Mouse (Mus musculus): ENCODE measurements around the gene Miox. TPM values are rescaled to one million over a fixed set of nuclear protein-coding genes. Genes with fewer than 3 reads are reported as not detected.

The Miox gene
- polyA plus RNA-seq, 1 experiment from 2014 or later, result 28.6 TPM

GRCm38 (mm10) chr15:89295580-89296165 is 38.5 kb upstream of the Miox start:
- WGBS, result 82% methylated on average over 8 of the region's 8 CpGs
- Histone ChIP-seq H3K9me3 (ENCODE audit: low read length) (no peaks in the 10 kb centered on the region), H3K27me3 (ENCODE audit: insufficient read depth, low read length) (no peaks in the 10 kb centered on the region), H3K4me2 (replicated peaks; ENCODE audit: low read depth, low read length) (no peak overlapping the region), H3K27ac (ENCODE audit: low read length) (no peak overlapping the region), H3K4me3 (ENCODE audit: low read length) (no peak overlapping the region), H3K4me1 (ENCODE audit: insufficient read depth, low read length) (no peaks in the 10 kb centered on the region), H3K36me3 (ENCODE audit: insufficient read depth, low read length) (peaks cover 77% of the 10 kb centered on the region), H3K9ac (replicated peaks; ENCODE audit: low read length) (no peak overlapping the region)
- ATAC-seq (ENCODE audit: low FRiP score, low TSS enrichment), result no peak

GRCm38 (mm10) chr15:89296465-89296864 is 37.7 kb upstream of the Miox start:
- H3K9me3 ChIP-seq (ENCODE audit: low read length), result no peaks in the 10 kb centered on the region
- no peaks in the 10 kb centered on the region for H3K27me3 ChIP-seq (ENCODE audit: insufficient read depth, low read length)
- no peak overlapping the region for H3K4me2 ChIP-seq (replicated peaks; ENCODE audit: low read depth, low read length)
- H3K9ac ChIP-seq (replicated peaks; ENCODE audit: low read length), result no peak overlapping the region
- H3K4me1 ChIP-seq (ENCODE audit: insufficient read depth, low read length), result no peaks in the 10 kb centered on the region
- H3K36me3 ChIP-seq (ENCODE audit: insufficient read depth, low read length), result peaks cover 78% of the 10 kb centered on the region
- WGBS, result 56% methylated on average over 1 of the region's 1 CpGs
- H3K27ac ChIP-seq (ENCODE audit: low read length), result no peak overlapping the region
- no peak for ATAC-seq (ENCODE audit: low FRiP score, low TSS enrichment)
- no peak overlapping the region for H3K4me3 ChIP-seq (ENCODE audit: low read length)

- Histone ChIP-seq H3K27ac (ENCODE audit: low read length) (no peak overlapping the region), H3K36me3 (ENCODE audit: insufficient read depth, low read length) (peaks cover 80% of the 10 kb centered on the region), H3K9me3 (ENCODE audit: low read length) (no peaks in the 10 kb centered on the region), H3K4me3 (ENCODE audit: low read length) (no peak overlapping the region), H3K4me2 (replicated peaks; ENCODE audit: low read depth, low read length) (no peak overlapping the region), H3K27me3 (ENCODE audit: insufficient read depth, low read length) (no peaks in the 10 kb centered on the region), H3K4me1 (ENCODE audit: insufficient read depth, low read length) (no peaks in the 10 kb centered on the region), H3K9ac (replicated peaks; ENCODE audit: low read length) (no peak overlapping the region)
- 92% methylated on average over 2 of the region's 2 CpGs for WGBS
- ATAC-seq (ENCODE audit: low FRiP score, low TSS enrichment), result no peak
These were observed 36.5 kb upstream of the Miox start for GRCm38 (mm10) chr15:89297695-89298094.

DNA sequence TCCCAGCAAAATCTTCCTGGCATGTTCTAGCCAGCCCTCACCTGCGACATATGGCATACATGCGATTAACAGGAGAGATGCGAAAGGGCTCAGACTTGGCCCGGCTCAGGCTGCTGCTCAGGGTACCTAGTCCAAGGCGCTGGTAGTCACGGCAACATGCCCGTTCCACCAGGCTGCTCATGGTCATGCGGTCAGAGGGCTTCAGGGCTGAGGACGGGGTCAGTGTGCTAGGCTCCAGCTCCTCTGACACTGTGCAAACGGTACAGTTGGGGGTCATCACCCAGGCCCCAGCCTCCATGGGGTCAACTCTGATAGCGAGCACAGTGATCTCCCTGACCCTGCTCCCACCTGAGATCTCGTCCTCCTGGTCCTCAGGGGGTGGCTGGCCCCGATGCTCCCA is 34.0 kb upstream of the Miox start:
- Histone ChIP-seq H3K27ac (ENCODE audit: low read length) (no peak overlapping the region), H3K4me2 (replicated peaks; ENCODE audit: low read depth, low read length) (no peak overlapping the region), H3K27me3 (ENCODE audit: insufficient read depth, low read length) (no peaks in the 10 kb centered on the region), H3K36me3 (ENCODE audit: insufficient read depth, low read length) (peaks cover 77% of the 10 kb centered on the region), H3K9me3 (ENCODE audit: low read length) (no peaks in the 10 kb centered on the region), H3K4me1 (ENCODE audit: insufficient read depth, low read length) (no peaks in the 10 kb centered on the region), H3K4me3 (ENCODE audit: low read length) (no peak overlapping the region), H3K9ac (replicated peaks; ENCODE audit: low read length) (no peak overlapping the region)
- 86% methylated on average over 13 of the region's 13 CpGs for WGBS
- no peak; the same call in 1 of the 2 replicates for ATAC-seq (ENCODE audit: low FRiP score, low TSS enrichment)

DNA sequence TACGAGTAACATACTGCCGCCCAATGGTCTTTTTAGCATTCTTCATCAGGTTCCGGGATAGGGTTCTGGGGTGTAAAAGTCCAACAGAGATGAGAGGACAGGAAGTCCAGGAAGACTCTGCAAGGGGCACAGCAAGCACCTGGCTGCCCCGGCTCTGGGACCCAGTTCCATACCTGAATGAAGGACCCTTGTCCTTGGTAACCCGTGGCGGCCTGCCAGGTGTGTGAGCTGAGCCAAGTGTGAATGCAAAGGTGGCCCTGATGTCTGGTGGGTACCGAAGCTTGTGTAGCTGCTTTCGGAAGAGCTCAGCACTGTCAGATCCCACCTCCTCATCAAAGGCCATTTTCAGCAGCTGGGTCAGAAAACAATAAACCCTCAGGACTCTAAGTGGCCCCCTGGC is 33.6 kb upstream of the Miox start:
- H3K9me3 ChIP-seq (ENCODE audit: low read length), result no peaks in the 10 kb centered on the region
- no peak for ATAC-seq (ENCODE audit: low FRiP score, low TSS enrichment)
- whole genome bisulfite sequencing, result 92% methylated on average over 8 of the region's 8 CpGs

DNA sequence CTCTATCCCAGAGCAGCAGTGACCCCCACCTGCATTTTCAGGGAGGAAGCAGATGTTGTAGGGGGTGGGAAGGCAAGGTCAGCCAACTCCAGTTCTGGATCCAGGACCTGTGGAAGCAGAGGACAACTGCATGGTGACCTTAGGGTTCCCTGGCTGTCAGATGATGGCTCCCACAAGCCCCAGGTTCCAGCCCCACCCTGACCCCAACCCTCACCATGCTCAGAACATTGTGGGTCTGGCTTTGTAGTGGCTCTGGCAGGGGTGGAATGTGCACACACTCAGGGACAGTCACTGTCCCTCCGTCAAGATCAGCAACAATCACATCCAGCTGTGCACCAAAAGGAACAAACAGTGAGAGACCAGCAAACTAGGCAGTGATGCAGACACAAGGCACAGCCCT is 28.2 kb upstream of the Miox start:
- no peak overlapping the region for H3K4me3 ChIP-seq (ENCODE audit: low read length)
- peaks cover 52% of the 10 kb centered on the region for H3K36me3 ChIP-seq (ENCODE audit: insufficient read depth, low read length)
- 60% methylated on average over 1 of the region's 1 CpGs for WGBS

More for the DNA sequence above, 33.6 kb upstream of the Miox start:
- Histone ChIP-seq H3K4me2 (replicated peaks; ENCODE audit: low read depth, low read length) (no peak overlapping the region), H3K27me3 (ENCODE audit: insufficient read depth, low read length) (no peaks in the 10 kb centered on the region), H3K4me3 (ENCODE audit: low read length) (no peak overlapping the region), H3K9ac (replicated peaks; ENCODE audit: low read length) (no peak overlapping the region), H3K4me1 (ENCODE audit: insufficient read depth, low read length) (no peaks in the 10 kb centered on the region), H3K27ac (ENCODE audit: low read length) (no peak overlapping the region), H3K36me3 (ENCODE audit: insufficient read depth, low read length) (peaks cover 77% of the 10 kb centered on the region)

DNA sequence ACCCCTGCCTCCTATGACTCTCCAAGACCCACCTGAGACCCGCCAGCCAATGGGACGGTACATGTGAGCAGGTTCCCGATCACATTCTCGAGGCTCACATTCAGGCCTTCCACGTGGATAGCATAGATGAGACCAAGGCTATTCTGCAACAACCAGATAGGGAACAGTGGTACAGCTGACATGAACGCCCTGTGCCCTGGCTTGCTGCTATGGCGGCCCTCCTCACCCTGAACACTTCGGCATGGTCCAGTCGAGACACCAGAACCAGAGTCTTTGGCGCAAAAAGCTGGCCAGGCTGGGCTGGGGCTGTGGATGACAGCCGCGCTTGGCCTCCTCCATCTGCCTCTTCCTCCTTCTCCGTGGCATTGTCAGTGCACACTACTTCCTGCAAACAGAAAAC is 26.7 kb upstream of the Miox start:
- Histone ChIP-seq H3K4me2 (replicated peaks; ENCODE audit: low read depth, low read length) (no peak overlapping the region), H3K9me3 (ENCODE audit: low read length) (no peaks in the 10 kb centered on the region), H3K4me3 (ENCODE audit: low read length) (no peak overlapping the region), H3K9ac (replicated peaks; ENCODE audit: low read length) (no peak overlapping the region), H3K27me3 (ENCODE audit: insufficient read depth, low read length) (no peaks in the 10 kb centered on the region), H3K36me3 (ENCODE audit: insufficient read depth, low read length) (peaks cover 38% of the 10 kb centered on the region), H3K27ac (ENCODE audit: low read length) (no peak overlapping the region), H3K4me1 (ENCODE audit: insufficient read depth, low read length) (no peaks in the 10 kb centered on the region; the same call in 1 of the 2 replicates)
- WGBS, result 91% methylated on average over 13 of the region's 13 CpGs
- ATAC-seq (ENCODE audit: low FRiP score, low TSS enrichment), result no peak

More for the DNA sequence above, 28.2 kb upstream of the Miox start:
- no peaks in the 10 kb centered on the region for H3K9me3 ChIP-seq (ENCODE audit: low read length)
- ATAC-seq (ENCODE audit: low FRiP score, low TSS enrichment), result no peak
- H3K9ac ChIP-seq (replicated peaks; ENCODE audit: low read length), result no peak overlapping the region
- no peak overlapping the region for H3K27ac ChIP-seq (ENCODE audit: low read length)
- no peaks in the 10 kb centered on the region for H3K27me3 ChIP-seq (ENCODE audit: insufficient read depth, low read length)
- H3K4me2 ChIP-seq (replicated peaks; ENCODE audit: low read depth, low read length), result no peak overlapping the region
- H3K4me1 ChIP-seq (ENCODE audit: insufficient read depth, low read length), result no peaks in the 10 kb centered on the region

DNA sequence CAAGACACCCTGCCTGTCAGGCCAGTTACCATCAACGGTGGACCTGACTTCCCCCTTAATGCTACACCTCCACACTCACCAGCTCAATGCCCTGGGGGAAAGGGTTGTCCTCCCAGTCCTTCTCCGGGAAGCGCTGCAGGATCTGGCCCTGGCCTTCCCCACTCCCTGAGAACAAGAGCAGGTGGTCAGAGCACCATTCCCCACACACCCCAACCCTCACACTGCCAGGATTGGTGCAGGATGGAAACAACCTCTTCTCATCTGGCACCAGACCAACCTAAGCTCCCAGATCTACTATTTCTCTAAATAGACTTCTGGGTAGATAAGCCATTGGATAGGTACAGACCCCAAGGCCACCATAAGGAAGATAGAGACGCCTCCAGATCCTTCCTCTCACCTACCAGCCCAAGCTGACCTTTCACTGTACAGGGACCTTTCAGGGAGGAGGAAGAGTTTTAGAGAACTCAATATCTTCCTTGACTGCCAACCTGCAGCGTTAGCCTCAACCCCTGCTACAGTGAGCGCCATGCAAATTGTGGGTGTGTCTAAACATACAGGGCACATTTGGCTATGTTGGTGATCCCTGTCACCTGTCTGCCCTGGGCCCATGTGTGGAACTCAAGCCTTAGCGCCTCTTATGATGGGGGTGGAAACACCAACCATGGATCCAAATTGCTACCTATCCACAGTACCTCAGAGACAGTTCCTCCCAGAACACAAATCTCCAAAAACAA is 25.6 kb upstream of the Miox start:
- Histone ChIP-seq H3K9ac (replicated peaks; ENCODE audit: low read length) (no peak overlapping the region), H3K9me3 (ENCODE audit: low read length) (no peaks in the 10 kb centered on the region), H3K4me3 (ENCODE audit: low read length) (no peak overlapping the region), H3K36me3 (ENCODE audit: insufficient read depth, low read length) (peaks cover 27% of the 10 kb centered on the region), H3K27ac (ENCODE audit: low read length) (no peak overlapping the region), H3K4me1 (ENCODE audit: insufficient read depth, low read length) (peaks cover 9% of the 10 kb centered on the region), H3K27me3 (ENCODE audit: insufficient read depth, low read length) (no peaks in the 10 kb centered on the region), H3K4me2 (replicated peaks; ENCODE audit: low read depth, low read length) (no peak overlapping the region)
- no peak for ATAC-seq (ENCODE audit: low FRiP score, low TSS enrichment)
- WGBS, result 79% methylated on average over 7 of the region's 7 CpGs

DNA sequence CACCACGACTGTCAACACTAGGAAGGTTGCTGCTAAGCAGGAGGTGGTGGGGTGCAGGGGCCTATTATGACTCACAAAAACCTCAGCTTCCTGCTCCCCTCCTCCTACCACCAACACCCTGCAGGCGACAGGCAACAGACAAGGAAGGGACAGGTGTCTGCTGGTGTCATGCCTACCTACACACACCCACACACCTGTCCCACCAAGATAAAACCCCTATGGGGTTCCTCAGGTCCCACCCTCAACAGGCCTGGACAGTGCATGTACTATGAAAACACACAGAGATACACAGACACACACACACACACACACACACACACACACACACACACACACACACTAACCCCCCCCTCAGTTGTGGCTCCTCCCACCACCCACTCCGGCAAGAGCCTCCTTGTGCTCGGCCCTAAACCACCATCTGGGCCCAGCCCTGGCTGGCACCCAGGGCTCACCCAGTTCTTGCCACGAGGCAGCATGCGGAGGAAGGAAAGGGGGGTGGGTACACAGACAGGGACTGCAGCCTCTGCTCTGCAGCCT is 24.2 kb upstream of the Miox start:
- no peak for ATAC-seq (ENCODE audit: low FRiP score, low TSS enrichment)
- H3K4me1 ChIP-seq (ENCODE audit: insufficient read depth, low read length), result peaks cover 18% of the 10 kb centered on the region
- no peaks in the 10 kb centered on the region for H3K27me3 ChIP-seq (ENCODE audit: insufficient read depth, low read length)
- 65% methylated on average over 6 of the region's 6 CpGs for WGBS
- H3K4me3 ChIP-seq (ENCODE audit: low read length), result no peak overlapping the region
- H3K27ac ChIP-seq (ENCODE audit: low read length), result no peak overlapping the region
- H3K9ac ChIP-seq (replicated peaks; ENCODE audit: low read length), result no peak overlapping the region
- no peaks in the 10 kb centered on the region for H3K9me3 ChIP-seq (ENCODE audit: low read length)
- H3K36me3 ChIP-seq (ENCODE audit: insufficient read depth, low read length), result peaks cover 16% of the 10 kb centered on the region
- H3K4me2 ChIP-seq (replicated peaks; ENCODE audit: low read depth, low read length), result no peak overlapping the region

DNA sequence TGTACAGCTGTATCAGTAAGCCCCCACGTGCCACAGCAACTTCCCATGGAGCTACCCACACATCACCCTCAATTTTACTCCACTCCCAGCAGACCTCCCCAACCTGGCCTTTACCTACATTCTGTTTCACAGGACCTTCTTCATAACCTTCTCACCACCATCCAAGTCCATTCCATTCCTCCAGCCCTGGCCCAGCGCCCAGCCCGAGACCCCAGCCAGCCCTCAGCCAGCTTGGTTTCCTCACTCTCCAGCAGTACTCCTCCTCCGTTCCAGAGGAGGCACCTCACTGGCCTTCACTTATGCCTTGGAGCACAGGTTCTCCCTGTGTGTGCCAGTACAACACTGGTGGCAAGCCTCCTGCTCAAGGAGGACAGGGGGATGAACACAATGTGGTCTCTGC is 20.8 kb upstream of the Miox start:
- H3K4me1 ChIP-seq (ENCODE audit: insufficient read depth, low read length), result peaks cover 18% of the 10 kb centered on the region
- no peaks in the 10 kb centered on the region for H3K27me3 ChIP-seq (ENCODE audit: insufficient read depth, low read length)
- H3K4me2 ChIP-seq (replicated peaks; ENCODE audit: low read depth, low read length), result no peak overlapping the region; the same call in 1 of the 2 replicates
- H3K4me3 ChIP-seq (ENCODE audit: low read length), result no peak overlapping the region
- H3K27ac ChIP-seq (ENCODE audit: low read length), result no peak overlapping the region
- H3K36me3 ChIP-seq (ENCODE audit: insufficient read depth, low read length), result no peaks in the 10 kb centered on the region
- no peak overlapping the region for H3K9ac ChIP-seq (replicated peaks; ENCODE audit: low read length)
- no peaks in the 10 kb centered on the region for H3K9me3 ChIP-seq (ENCODE audit: low read length)
- no peak for ATAC-seq (ENCODE audit: low FRiP score, low TSS enrichment)
- WGBS, result 51% methylated on average over 4 of the region's 4 CpGs

Measured in kidney, embryonic 16.5 days (tissue).